Mouse (Mus musculus) MEL (cell line): ENCODE data around the gene Ptprj.

Experiments
- CTCF ChIP-seq, 3 experiments: IDR thresholded peaks in 2 of 3; conservative IDR thresholded peaks in 1 of 3; 2 replicates each; pipeline ENCODE4 v1.5.1; 2011 to 2012; ENCODE audit warnings: low read length in 3 of 3, low read depth in 2 of 3, mild to moderate bottlenecking in 2 of 3, improper control_type of control experiment in 1 of 3, inconsistent platforms in 1 of 3, mixed read lengths in 1 of 3, moderate library complexity in 1 of 3; ENCODE audit not compliant: control insufficient read depth in 1 of 3, insufficient read depth in 1 of 3, poor library complexity in 1 of 3, severe bottlenecking in 1 of 3
- GATA1 ChIP-seq: IDR thresholded peaks from 2 replicates; pipeline ENCODE4 v1.6.1; 2011; ENCODE audit warnings: low read depth, low read length, improper control_type of control experiment
- MAFK ChIP-seq: IDR thresholded peaks from 2 replicates; pipeline ENCODE4 v1.6.1; 2011; ENCODE audit warnings: low read depth, mild to moderate bottlenecking, low read length, improper control_type of control experiment, borderline replicate concordance
- MEF2A ChIP-seq: IDR thresholded peaks from 2 replicates; pipeline ENCODE4 v1.6.1; 2014; ENCODE audit warnings: low read depth, mild to moderate bottlenecking, inconsistent platforms, low read length, improper control_type of control experiment; ENCODE audit not compliant: poor library complexity, insufficient replicate concordance, severe bottlenecking; ENCODE audit errors: extremely low read depth
- POLR2A ChIP-seq, 2 experiments: IDR thresholded peaks; 2 replicates each; pipeline ENCODE4 v1.6.1; 2011 to 2012; ENCODE audit warnings: low read length in 2 of 2, mild to moderate bottlenecking in 2 of 2, control low read depth in 1 of 2, improper control_type of control experiment in 1 of 2, low read depth in 1 of 2, moderate library complexity in 1 of 2; ENCODE audit not compliant: control insufficient read depth in 1 of 2, insufficient read depth in 1 of 2, poor library complexity in 1 of 2
- SMC3 ChIP-seq: IDR thresholded peaks from 2 replicates; pipeline ENCODE4 v1.6.1; 2011; ENCODE audit warnings: low read depth, low read length, improper control_type of control experiment
- USF2 ChIP-seq, 2 experiments: IDR thresholded peaks; 2 replicates each; pipeline ENCODE4 v1.6.1; 2011 to 2012; ENCODE audit warnings: improper control_type of control experiment in 2 of 2, low read length in 2 of 2, borderline replicate concordance in 1 of 2, inconsistent platforms in 1 of 2, low read depth in 1 of 2, mild to moderate bottlenecking in 1 of 2; ENCODE audit not compliant: insufficient read depth in 1 of 2

DNA sequence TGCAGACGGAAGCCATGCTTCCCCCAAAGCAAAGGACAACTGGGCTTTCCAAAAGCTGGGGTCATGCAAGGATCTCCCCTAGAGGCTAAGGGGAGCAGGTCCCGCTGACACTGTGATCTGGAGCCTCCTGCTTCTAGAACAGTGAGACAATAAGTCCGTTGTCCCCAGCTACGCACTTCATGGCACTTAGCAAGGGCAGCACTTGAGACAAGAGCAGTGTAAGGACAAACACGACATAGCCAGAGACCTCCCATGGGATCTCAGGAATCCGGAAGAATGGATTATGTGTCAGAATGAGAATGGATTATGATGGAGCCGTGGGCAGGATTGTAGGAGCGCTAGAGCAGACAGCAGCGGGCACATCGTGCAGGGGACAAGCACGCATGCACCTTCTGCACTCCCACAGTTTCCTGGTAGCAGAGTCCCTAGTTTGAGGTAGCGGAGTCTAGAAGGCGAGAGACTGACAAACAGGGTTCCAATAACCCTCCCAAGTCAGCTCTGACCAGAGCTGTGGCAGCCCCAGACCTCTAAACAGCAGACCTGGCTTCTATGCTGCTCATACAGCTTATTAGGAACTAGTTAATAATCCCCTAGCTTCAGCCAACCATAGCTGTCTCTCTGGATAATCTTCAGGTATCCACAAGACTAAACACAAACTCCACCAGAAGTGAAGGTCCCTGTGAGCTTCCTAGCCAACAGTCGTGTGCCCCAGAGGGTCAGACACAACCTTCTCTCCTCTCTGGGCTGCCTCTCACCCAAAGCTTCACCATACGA is 131.3 kb downstream of the Ptprj start:
- no peak for TF ChIP-seq SMC3
- no peak for TF ChIP-seq POLR2A (IDR thresholded peaks at IDR 0.05; ENCODE audit: control insufficient read depth in 1 of 2, insufficient read depth in 1 of 2, low read depth in 1 of 2, low read length in 2 of 2, poor library complexity in 1 of 2)
- no peak for TF ChIP-seq CTCF (IDR thresholded peaks at IDR 0.05 in 2 of 3, conservative IDR thresholded peaks at IDR 0.05 in 1 of 3; ENCODE audit: control insufficient read depth in 1 of 3, insufficient read depth in 1 of 3, low read depth in 2 of 3, low read length in 3 of 3, poor library complexity in 1 of 3, severe bottlenecking in 1 of 3)
- no peak for TF ChIP-seq MEF2A
- TF ChIP-seq MAFK = no peak
- no peak for TF ChIP-seq USF2 (IDR thresholded peaks at IDR 0.05; ENCODE audit: borderline replicate concordance in 1 of 2, insufficient read depth in 1 of 2, low read depth in 1 of 2, low read length in 2 of 2)
- TF ChIP-seq GATA1 = no peak
